Mouse (Mus musculus) cerebellum, adult 9-11 months (tissue): ENCODE data around the gene Ugcg.
"Not testable (repeated sequence)": the region's sequence is repeated elsewhere in the genome, so short reads cannot be mapped to it uniquely, and the experiment has no call there.

Experiments
- DNase-seq: peaks from one replicate; pipeline ENCODE4 v3.0.0; 2022

Ugcg gene

DNA sequence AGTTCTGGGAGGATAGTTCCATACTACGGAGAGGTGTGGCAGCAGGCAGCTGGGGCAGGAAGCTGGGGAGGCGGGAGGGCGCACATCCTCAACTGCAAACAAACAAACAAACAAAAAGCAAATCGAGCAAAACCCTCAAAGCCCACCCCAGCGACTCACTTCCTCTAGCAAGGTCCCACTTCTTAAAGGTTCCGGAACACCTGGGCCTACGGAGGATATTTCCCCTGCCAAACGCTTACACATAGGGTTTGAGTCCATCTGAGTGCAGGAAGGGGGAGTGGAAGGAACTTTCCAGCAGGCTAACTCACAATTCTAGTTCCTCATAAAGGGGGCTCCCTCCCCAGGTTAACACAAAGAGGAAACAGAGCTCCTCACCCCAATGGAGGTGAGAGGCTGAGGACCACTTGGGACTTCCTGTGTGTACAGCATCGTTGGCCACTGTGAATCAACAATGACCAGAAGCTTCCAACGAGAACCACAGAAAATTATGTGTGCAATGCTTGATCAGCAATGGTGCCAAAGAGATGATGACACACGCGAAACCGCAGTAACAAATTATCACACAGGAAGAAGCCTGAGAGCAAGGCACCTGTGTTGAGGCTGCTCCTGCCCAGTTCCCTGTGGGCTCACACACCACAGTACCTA, 71.9 kb downstream of the Ugcg start:
- no peak for DNase-seq

GRCm38 (mm10) chr4:59261582-59261981, 72.5 kb downstream of the Ugcg start:
- DNase-seq: not testable (repeated sequence)

DNA sequence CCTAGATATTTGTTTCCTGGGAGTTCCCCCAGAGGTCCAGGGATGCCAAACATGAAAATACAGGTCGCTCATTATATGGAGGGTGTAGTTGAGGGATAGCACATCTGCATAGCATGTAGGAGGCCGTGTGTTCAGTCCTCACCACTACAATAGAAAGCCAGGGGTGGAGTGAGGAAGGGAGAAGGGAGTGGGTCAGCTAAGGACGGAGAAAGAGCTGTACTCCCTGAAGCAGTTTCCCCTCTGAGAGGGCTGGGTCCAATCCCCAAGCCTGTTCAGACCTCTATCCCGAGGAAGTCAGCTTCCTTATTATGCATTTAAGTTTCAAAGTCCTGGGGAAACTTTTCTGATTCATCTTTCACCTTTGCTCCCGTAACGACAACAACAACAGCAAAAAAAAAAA, 73.1 kb downstream of the Ugcg start:
- no peak for DNase-seq

DNA sequence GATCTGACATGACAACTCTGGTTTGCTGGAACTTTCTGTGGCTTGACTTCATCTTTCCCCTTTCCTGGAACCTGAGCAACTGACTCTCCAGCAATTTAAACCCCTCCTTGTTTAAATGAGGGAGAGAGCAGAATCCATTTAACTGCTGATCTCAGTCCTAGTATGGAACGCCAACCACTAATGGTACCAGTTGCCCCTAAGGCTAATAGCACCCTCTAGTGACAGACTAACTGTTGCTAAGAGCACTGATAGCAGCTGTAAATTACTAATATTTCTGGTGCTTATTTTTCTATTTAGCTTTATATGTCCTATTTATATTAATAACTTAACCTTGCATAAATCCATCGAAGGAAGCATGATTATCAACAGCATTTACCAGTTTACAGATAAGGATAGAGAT, 74.4 kb downstream of the Ugcg start:
- DNase-seq: no peak

DNA sequence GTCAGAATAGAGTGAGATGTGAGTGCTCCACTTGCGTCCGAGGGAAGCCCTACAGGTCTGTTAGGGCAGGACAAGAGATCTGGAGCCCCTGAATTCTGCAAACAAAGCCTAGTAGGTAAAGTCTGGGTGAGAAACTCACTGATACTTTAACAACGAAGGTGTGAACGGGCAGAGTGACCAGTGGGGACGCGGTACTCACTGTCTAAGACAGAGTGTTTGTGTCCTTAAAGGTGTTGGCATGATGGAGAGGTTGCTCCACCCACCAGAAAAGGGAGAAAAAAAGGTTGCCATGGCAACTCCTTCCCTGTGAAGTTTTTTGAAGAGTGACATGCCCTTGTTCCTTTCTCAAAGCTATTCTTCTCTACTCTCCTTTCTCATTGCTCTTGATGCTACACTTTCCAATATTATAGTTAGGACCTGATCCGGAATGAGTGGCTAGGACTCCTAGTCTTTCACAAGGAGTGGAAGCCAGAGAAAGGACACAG, 75.6 kb downstream of the Ugcg start:
- no peak for DNase-seq

DNA sequence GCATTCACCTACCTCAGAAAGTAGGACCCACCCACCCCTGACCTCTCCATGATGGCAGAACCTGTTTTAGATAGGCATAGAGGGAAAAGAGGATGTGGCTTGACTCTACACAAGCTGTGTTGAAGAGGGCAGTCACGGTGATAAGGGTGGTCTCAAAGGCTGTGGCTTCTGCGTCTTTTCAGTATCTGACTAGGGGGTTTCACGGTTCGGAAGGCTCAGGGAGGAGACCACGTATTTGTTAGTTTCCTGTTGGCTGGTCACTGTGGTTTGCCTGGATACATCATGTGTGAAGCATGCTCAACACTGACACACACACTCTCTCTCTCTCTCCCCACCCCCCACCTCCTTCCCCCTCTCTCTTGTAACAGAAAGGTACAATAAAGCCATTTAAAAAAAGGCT, 76.1 kb downstream of the Ugcg start:
- DNase-seq: no peak

GRCm38 (mm10) chr4:59265631-59266030, 76.6 kb downstream of the Ugcg start:
- DNase-seq: no peak
